Mouse (Mus musculus): ENCODE measurements around the gene Rangrf.

DNA sequence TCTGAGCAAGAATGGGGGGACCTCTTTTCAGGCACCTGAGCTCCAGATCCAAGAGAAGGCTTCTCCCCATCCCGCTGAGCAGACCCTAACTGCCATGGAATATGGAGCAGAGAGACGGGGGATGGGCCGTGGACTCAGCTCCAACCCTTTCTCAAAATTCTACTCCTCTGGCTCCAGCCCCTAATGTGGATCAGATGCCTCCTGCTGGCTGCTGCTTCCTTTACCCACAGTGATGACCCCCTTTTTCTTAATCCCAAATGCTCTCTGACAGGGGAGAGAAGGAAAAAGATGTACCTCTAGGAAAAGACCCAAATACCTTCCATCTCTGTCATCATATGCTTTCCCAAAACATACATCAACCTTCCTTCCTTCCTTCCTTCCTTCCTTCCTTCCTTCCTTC lies 48.0 kb downstream of the Rangrf start, which contains the start of gene Odf4:
- TF ChIP-seq GATA1 (IDR thresholded peaks at IDR 0.05; ENCODE audit: borderline replicate concordance, low read length) (no peak), CTCF (IDR thresholded peaks at IDR 0.05; ENCODE audit: low read depth, low read length) (no peak)

All from G1E (cell line).